Mouse (Mus musculus): ENCODE measurements around the gene Zbtb12. TPM values are rescaled to one million over a fixed set of nuclear protein-coding genes. Genes with fewer than 3 reads are reported as not detected.

Zbtb12 gene
- polyA plus RNA-seq, 1 experiment from 2014 or later: 16.3 TPM

- Histone ChIP-seq H3K9me3 (no peaks in the 10 kb centered on the region), H3K27ac (no peak overlapping the region), H3K27me3 (peaks cover 12% of the 10 kb centered on the region), H3K4me2 (replicated peaks) (no peak overlapping the region), H3K9ac (replicated peaks) (no peak overlapping the region), H3K4me3 (replicated peaks) (no peak overlapping the region), H3K4me1 (replicated peaks) (no peaks in the 10 kb centered on the region), H3K36me3 (no peaks in the 10 kb centered on the region)
- no peak for ATAC-seq
- 60% methylated on average over 3 of the region's 3 CpGs for WGBS
These were observed 4.0 kb downstream of the Zbtb12 start for GRCm38 (mm10) chr17:34883332-34883731.

GRCm38 (mm10) chr17:34884704-34885103, 5.4 kb downstream of the Zbtb12 start:
- Histone ChIP-seq H3K27ac (no peak overlapping the region), H3K4me1 (replicated peaks) (no peaks in the 10 kb centered on the region), H3K4me2 (replicated peaks) (no peak overlapping the region), H3K4me3 (replicated peaks) (no peak overlapping the region), H3K36me3 (no peaks in the 10 kb centered on the region), H3K9me3 (no peaks in the 10 kb centered on the region), H3K27me3 (peaks cover 12% of the 10 kb centered on the region), H3K9ac (replicated peaks) (no peak overlapping the region)
- ATAC-seq: no peak
- 87% methylated on average over 6 of the region's 6 CpGs for WGBS

GRCm38 (mm10) chr17:34885615-34886014, 6.3 kb downstream of the Zbtb12 start:
- Histone ChIP-seq H3K36me3 (no peaks in the 10 kb centered on the region), H3K4me2 (replicated peaks) (no peak overlapping the region), H3K4me1 (replicated peaks) (no peaks in the 10 kb centered on the region), H3K27ac (no peak overlapping the region), H3K9ac (replicated peaks) (no peak overlapping the region), H3K9me3 (no peaks in the 10 kb centered on the region), H3K27me3 (peaks cover 12% of the 10 kb centered on the region), H3K4me3 (replicated peaks) (no peak overlapping the region)
- 89% methylated on average over 3 of the region's 3 CpGs for WGBS
- no peak for ATAC-seq

- Histone ChIP-seq H3K9me3 (no peaks in the 10 kb centered on the region), H3K27me3 (no peaks in the 10 kb centered on the region), H3K36me3 (no peaks in the 10 kb centered on the region), H3K9ac (replicated peaks) (no peak overlapping the region), H3K4me3 (replicated peaks) (no peak overlapping the region), H3K27ac (no peak overlapping the region), H3K4me2 (replicated peaks) (no peak overlapping the region), H3K4me1 (replicated peaks) (no peaks in the 10 kb centered on the region)
- 94% methylated on average over 5 of the region's 5 CpGs for WGBS
- ATAC-seq: no peak
These were observed 8.7 kb downstream of the Zbtb12 start for GRCm38 (mm10) chr17:34887942-34888341.

- Histone ChIP-seq H3K9me3 (no peaks in the 10 kb centered on the region), H3K4me2 (replicated peaks) (no peak overlapping the region), H3K27ac (no peak overlapping the region), H3K36me3 (no peaks in the 10 kb centered on the region), H3K9ac (replicated peaks) (no peak overlapping the region), H3K4me3 (replicated peaks) (no peak overlapping the region), H3K27me3 (no peaks in the 10 kb centered on the region), H3K4me1 (replicated peaks) (peaks cover 9% of the 10 kb centered on the region)
- no peak for ATAC-seq
- WGBS: 87% methylated on average over 12 of the region's 12 CpGs
These were observed 10.9 kb downstream of the Zbtb12 start for GRCm38 (mm10) chr17:34890074-34890743.

- 95% methylated on average over 2 of the region's 2 CpGs for WGBS
- Histone ChIP-seq H3K4me3 (replicated peaks) (no peak overlapping the region), H3K36me3 (peaks cover 8% of the 10 kb centered on the region), H3K4me1 (replicated peaks) (peaks cover 21% of the 10 kb centered on the region), H3K27ac (no peak overlapping the region), H3K4me2 (replicated peaks) (no peak overlapping the region), H3K9ac (replicated peaks) (no peak overlapping the region), H3K27me3 (no peaks in the 10 kb centered on the region), H3K9me3 (no peaks in the 10 kb centered on the region)
- no peak for ATAC-seq
These were observed 12.1 kb downstream of the Zbtb12 start for GRCm38 (mm10) chr17:34891377-34891776.

GRCm38 (mm10) chr17:34893072-34893824, 14.0 kb downstream of the Zbtb12 start:
- WGBS: 74% methylated on average over 12 of the region's 12 CpGs
- Histone ChIP-seq H3K4me3 (replicated peaks) (peak overlapping the region; percentile 86), H3K27ac (peak overlapping the region; percentile 95), H3K36me3 (peaks cover 11% of the 10 kb centered on the region), H3K27me3 (no peaks in the 10 kb centered on the region), H3K4me1 (replicated peaks) (peaks cover 38% of the 10 kb centered on the region), H3K9ac (replicated peaks) (peak overlapping the region; percentile 97), H3K4me2 (replicated peaks) (peak overlapping the region; percentile 99), H3K9me3 (no peaks in the 10 kb centered on the region)
- ATAC-seq: peak; percentile 7; the same call in 1 of the 2 replicates

GRCm38 (mm10) chr17:34894074-34894597, 14.9 kb downstream of the Zbtb12 start:
- H3K9me3 ChIP-seq: no peaks in the 10 kb centered on the region
- H3K27ac ChIP-seq: peak overlapping the region; percentile 95
- under 1% methylated on average over 43 of the region's 51 CpGs for WGBS
- ATAC-seq: peak; percentile 87
- peak overlapping the region; percentile 97 for H3K9ac ChIP-seq (replicated peaks)
- peaks cover 11% of the 10 kb centered on the region for H3K36me3 ChIP-seq
- H3K4me3 ChIP-seq (replicated peaks): peak overlapping the region; percentile 86
- H3K4me1 ChIP-seq (replicated peaks): peaks cover 38% of the 10 kb centered on the region
- H3K27me3 ChIP-seq: no peaks in the 10 kb centered on the region
- peak overlapping the region; percentile 99 for H3K4me2 ChIP-seq (replicated peaks)

GRCm38 (mm10) chr17:34894801-34895530, 15.7 kb downstream of the Zbtb12 start:
- WGBS: 5% methylated on average over 49 of the region's 51 CpGs
- Histone ChIP-seq H3K36me3 (peaks cover 11% of the 10 kb centered on the region), H3K9ac (replicated peaks) (peak overlapping the region; percentile 97), H3K4me3 (replicated peaks) (peak overlapping the region; percentile 86), H3K9me3 (no peaks in the 10 kb centered on the region), H3K4me2 (replicated peaks) (peak overlapping the region; percentile 99), H3K4me1 (replicated peaks) (peaks cover 43% of the 10 kb centered on the region), H3K27ac (peak overlapping the region; percentile 95), H3K27me3 (no peaks in the 10 kb centered on the region)
- ATAC-seq: peak; percentile 49

- Histone ChIP-seq H3K4me2 (replicated peaks) (peak overlapping the region; percentile 99), H3K36me3 (peaks cover 11% of the 10 kb centered on the region), H3K4me3 (replicated peaks) (peak overlapping the region; percentile 86), H3K27me3 (no peaks in the 10 kb centered on the region), H3K4me1 (replicated peaks) (peaks cover 50% of the 10 kb centered on the region), H3K27ac (peak overlapping the region; percentile 95), H3K9ac (replicated peaks) (peak overlapping the region; percentile 97), H3K9me3 (no peaks in the 10 kb centered on the region)
- no peak for ATAC-seq
- WGBS: 94% methylated on average over 15 of the region's 15 CpGs
These were observed 16.4 kb downstream of the Zbtb12 start for GRCm38 (mm10) chr17:34895724-34896123.

- Histone ChIP-seq H3K9me3 (no peaks in the 10 kb centered on the region), H3K4me3 (replicated peaks) (peak overlapping the region; percentile 86), H3K36me3 (peaks cover 16% of the 10 kb centered on the region), H3K4me2 (replicated peaks) (peak overlapping the region; percentile 99), H3K9ac (replicated peaks) (peak overlapping the region; percentile 97; the same call in 1 of the 2 replicates), H3K4me1 (replicated peaks) (peaks cover 55% of the 10 kb centered on the region), H3K27ac (peak overlapping the region; percentile 30; the same call in 1 of the 2 replicates), H3K27me3 (no peaks in the 10 kb centered on the region)
- whole genome bisulfite sequencing: 84% methylated on average over 17 of the region's 17 CpGs
- no peak for ATAC-seq
These were observed 17.1 kb downstream of the Zbtb12 start for GRCm38 (mm10) chr17:34896366-34896765.

Measured in midbrain, embryonic 13.5 days (tissue).